Mouse (Mus musculus): ENCODE measurements around the gene Spon1.

GRCm38 (mm10) chr7:114083088-114083487, 317.3 kb downstream of the Spon1 start:
- TF ChIP-seq CTCF (IDR thresholded peaks at IDR 0.05; ENCODE audit: low read depth), result no peak
- TF ChIP-seq EP300 (IDR thresholded peaks at IDR 0.05; ENCODE audit: low read depth), result no peak
